Mouse (Mus musculus) cerebellum, postnatal 25 days (tissue): ENCODE measurements at regions not wholly inside any gene's neighbourhood (a gene's known extent, or its start where the extent isn't known, plus 50 kb on each side); places are given as distances from the start of the nearest gene placed in this dataset.

Experiments
- DNase-seq, 2 experiments: peaks; one replicate each; pipeline ENCODE4 v3.0.0; 2021; ENCODE audit warnings: mixed read lengths in 2 of 2

DNA sequence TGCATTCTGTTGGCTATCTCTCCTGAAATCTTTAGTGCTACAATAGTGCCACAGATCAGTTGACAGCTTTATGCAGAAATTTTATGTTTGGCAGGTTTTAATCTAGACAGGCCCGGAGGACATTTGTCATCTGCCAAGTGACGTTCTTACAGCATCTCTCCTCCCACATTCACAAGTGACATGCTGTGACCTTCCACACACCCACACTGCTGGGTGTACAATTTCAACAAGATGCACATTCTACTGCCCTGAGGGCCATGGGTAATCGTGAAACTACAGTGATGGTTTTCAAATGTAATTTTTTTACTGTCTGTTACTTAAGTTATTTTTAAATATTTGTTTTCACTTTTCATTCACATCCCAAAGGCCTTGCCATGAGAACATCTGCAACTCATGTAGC lies 639.2 kb upstream of the Gm11114 start:
- DNase-seq = no peak

DNA sequence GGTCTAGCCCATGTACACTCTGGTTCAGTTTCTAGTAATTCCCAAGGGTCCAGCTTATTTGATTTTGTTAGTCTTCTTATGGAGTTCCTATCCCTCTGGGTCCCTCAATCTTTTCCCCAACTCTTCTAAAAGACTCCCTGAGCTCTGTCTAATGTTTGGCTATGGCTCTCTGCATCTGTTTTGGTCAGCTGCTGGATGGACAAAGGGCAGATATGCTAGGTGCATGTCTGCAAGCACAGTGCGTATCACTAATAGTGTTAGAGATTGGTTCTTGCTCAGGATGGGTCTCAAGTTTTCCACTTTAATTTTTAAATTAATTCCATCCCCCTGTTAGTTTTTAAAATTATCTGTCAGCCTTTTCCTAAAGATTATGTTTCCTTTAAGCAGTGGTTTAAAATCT lies 634.2 kb upstream of the Gm11114 start:
- no peak for DNase-seq

DNA sequence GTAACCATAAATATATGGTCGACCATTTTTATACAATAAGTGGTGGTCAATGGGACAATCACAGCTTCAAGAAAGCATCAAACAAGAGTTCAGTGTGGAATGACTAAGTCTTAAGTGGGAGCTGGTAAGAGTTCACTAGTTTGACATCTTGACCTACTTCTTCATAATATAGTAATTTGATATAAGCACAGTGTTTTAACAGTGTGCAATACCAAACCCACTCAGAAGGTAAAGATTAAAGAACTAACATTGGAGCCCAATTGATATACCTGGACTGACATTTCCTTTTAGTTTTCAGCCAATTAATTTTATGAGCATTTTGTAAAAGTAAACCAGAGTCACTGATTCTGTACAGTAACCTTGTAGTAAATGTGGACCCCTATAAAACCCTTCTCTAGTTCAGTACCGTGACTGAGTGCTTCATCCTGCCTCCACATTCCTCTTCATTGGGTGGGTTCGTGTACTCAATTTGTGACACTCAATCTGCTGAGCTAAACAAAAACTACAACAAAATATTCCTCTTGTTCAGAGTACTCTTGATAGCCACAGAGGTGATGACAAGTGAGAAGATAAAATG lies 593.9 kb upstream of the Gm11114 start:
- no peak for DNase-seq

DNA sequence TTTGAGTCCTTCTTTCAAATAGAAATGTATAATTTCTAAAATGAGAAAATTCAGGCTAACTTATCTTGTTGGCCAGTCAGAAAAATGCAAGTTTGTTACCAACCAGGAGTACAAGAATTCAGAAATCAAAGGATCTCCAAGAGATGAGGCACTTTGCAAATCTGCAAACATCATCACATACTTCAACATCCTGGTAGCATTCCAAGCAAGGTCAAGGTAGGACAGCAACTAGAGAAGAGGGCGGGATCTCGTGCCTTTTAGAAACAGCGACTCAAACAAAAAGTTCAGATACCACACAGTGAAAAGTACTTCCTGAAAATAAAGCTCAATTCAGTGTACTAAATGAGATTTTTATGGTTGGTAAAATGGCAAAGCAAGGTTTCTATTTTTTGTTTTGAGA lies 593.2 kb upstream of the Gm11114 start:
- DNase-seq = no peak

DNA sequence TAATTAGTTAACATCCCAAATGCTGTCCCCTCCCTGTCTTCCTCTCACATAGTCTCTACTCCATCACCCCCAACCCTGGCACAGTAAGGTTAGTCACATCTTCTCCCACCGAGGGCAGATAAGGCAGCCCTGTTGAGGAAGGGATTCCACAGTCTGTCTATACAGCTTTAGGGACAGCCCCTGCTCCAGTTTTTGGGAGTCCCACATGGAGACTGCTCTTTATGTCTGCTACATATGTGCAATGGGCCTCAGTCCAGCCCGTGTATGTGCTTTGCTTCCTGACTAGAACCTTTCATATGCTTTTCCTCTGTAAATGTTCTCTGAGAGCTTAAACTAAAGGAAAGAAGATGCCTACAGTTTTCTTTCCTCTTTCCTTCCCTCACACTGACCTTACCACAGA lies 592.1 kb upstream of the Gm11114 start:
- no peak for DNase-seq

DNA sequence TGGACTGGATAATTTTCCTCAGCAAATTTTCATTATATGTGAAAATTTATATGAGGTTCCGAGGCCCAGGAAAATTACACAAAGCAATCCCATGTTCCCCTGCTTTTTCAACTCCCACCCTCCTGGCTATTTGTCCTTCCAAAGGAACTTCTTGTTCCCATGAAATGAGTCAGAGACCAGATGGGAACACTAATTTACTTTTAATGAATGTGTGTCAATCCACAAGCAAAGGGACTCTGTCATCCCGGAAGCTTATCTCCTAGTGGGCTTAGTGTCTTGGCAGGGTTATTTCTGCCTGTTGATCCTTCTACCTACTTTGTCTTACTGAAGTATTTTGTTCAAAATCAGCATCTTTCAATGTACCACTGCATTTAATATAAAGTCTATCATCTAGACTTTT lies 573.3 kb upstream of the Gm11114 start:
- DNase-seq = no peak

DNA sequence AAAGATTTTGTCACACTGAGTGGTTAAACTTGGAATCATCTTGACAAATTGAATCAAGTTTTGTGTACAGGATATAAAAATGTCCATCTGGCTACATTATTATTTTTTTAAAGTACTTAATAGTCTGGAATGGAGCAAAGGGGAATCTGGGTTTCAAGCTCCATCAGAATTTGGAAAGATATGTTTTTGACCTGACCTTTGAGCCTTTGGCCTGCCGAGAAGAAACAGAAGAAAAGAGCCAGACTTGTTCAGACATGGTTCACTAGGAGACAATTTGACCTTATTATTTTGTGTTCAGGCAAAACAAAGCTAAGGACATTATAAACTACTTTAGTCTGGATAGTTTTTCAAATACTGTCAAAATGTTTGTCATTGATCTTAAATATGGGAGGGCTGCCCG lies 572.2 kb upstream of the Gm11114 start:
- no peak for DNase-seq

DNA sequence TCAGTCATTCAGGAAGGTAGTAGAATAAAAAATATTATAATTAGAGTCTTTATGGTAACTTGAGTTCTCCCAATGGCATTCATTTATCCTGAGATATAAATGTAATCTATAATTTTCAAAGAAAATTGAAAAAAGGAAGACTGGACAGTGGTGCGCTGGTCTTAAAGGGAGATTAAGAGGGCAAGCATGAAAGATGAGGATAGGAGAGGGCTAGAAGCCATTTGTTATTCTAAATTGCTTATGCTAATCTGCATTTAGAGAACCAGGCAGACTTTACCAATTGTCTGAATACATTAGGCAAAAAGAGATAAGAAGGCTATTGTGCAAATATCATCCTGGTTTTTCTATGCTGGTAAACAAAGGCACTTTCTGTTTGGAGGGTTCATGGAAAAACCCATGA lies 558.2 kb upstream of the Gm11114 start:
- no peak for DNase-seq

DNA sequence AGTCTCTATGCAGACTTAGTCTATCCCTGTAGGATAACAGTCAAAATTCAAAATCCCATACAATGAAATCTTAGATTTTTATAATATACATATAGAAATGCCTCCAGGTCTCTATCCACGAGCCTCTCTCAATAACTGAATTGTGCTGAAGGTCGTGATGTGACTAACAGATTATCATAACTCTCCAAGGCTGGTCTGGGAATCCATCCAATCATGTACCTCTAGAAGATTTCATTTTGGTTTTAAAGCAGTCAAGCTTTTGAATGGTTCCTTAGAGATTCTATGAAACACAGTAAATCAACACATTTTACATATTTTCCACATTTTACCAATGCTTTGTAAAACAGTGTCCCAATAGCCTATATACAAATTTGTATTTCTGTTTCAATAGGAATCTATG lies 557.7 kb upstream of the Gm11114 start:
- DNase-seq = no peak

DNA sequence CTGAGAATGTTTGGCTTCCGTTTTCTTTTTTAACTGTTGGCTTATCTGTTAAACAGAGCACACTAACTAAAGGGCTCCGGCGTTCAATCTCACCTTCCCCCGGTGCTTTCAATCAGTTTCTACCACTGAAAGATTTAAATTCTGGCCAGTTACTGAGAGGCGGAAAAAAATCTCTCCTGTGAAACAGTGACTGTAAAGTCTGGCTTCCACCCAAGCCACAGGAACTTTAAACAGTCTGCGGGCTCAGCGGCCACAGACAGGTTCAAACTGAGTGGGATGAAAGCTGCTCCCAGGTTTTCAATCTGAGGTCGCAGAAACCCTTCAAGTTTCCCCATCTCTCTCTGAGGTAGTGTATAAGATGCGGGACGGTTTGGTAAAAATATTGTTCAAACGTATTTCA lies 538.2 kb upstream of the Gm11114 start:
- no peak for DNase-seq

DNA sequence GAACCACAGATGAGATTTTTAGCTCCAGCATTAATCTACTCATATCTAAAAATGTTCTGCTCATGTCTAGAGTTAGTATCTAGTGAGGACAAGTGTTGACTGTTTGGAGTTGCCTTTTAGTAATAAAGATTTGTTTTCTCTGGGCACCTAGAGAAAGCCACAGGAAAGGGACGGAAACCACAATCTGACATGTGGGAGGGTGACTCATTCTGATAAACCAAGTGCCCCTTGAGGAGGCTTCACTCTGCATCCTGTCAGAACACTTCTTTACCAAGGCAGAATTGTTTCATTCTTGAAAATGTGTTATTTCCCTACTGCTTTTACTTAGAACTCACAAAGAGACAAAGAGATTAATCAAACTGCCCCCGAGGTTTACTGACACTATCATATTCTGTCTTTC lies 537.4 kb upstream of the Gm11114 start:
- DNase-seq = no peak

DNA sequence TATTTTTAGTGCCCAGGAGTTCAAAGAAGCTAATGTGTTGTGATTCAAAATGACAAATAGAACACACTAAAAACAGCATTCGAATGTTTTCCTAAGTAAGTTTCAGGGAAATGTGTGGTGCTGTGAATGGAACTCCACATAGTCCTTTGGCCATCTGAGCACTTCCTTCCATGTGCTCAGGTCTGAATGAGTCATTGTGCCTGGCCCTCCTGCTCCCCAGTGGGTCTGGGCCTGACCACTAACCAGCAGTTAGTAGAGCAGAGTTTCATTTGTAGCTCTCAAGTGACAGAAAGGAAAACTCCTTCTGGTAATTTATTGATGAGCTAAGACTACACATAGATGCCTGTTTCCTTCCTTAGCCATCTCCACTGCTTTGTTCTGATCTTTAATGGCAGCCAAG lies 533.4 kb upstream of the Gm11114 start:
- DNase-seq = no peak

DNA sequence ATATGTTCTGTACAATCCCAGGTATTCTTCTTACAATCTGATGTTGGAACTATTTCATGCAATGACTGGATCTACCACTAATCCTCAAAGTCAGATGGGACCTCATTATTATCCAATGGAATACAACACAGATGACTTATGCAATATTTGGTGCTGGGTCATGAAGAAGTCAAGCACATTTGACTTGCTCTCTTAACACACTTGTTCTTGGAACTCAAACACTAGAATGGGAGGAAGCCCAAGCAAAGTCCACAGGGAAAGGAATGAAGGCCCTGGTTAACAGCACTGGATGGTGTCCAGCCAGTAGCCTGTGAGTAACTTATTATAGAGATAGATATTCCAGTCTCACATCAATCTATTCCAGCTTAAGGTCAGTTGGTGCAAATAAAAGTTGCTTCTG lies 486.8 kb upstream of the Gm11114 start:
- DNase-seq = no peak

DNA sequence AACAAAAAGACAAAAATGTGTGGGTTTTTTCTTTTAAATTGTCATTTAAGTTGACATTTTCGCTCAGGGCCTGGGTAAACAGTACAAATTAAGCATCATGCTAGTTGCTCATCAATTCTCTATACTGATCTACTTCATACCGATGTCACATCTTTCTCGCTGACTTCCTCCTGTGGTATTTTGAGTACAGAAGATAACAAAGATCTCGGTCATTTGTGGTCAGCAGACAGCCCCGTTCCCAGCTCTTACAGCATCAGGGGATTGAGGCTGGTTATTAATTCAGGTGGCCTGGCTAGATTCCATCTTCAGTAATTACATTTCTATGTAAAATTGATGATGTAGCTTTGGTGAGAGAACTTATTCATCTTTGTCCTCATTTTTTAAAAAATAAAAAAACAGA lies 483.6 kb upstream of the Gm11114 start:
- no peak for DNase-seq

DNA sequence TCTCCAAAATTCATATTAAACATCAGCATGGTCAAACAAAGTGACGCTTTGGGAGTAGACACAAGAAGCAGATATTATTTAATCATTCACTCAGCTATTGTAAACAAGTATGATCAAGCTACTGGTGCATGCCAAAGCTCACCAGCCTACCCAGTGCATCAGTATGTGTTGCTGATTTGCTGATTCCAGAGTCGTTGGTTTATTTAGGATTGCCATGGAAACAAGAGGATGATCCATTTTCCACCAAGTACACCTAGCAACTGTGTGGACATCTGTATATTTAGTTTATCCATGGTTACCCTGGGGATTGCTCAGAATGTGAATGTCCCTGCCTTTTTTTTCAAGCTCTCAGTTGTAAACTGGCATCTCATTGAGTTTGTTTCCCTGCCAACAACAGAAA lies 481.9 kb upstream of the Gm11114 start:
- no peak for DNase-seq

DNA sequence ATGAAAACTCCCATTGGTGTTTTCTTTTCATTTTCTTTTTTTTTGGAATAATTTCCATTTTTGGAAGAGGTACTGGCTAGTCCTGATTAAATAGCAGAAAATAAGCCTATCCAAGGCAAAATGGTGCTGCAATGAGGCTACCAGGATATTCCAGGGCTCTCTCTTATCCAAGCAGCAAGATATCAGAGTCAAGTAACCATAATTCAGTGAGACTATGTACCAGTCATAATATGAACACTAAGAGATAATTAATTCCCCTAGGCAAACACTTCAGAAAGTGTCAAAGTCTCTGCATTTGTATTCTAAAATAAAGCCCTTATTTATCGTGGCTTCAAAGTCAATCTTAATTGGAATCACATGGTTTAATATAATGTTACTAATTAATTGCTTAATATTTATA lies 475.1 kb upstream of the Gm11114 start:
- DNase-seq = no peak

DNA sequence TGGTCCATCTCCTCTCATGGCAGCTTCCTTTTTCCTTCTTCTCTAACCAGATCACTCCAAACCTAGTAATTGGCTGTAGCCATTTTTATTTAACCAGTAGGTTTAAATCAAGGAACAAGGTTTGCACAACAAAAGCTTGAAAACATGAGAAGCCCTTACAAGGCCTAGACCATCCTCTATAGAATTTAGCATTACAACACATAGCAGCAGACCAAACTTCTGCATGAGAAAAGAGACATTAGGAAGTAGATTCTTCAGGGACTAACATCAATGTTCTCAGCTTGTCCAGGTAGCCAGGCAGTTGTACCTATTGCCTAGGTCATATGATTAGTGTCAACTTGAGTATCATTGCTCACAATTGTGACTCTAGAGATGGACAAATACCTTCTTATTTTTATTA lies 468.6 kb upstream of the Gm11114 start:
- no peak for DNase-seq

DNA sequence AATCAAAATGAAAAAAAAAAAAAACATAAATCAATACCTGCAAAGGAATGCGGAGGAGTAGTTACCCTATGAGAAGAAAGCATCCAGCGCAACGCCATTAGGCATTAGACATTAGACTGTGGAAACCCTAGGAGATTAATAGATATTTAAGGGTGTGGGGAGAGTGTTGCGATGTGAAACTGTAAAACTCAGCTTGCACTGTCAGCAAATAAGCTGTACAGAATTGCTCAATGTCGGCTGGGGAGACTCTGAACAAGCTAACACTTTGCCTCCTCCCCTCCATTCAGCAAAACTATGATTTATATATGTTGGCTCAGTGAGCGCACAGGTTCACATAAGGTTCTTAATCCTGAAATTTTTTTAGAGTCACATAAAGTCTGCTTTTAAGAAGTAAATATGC lies 451.0 kb upstream of the Gm11114 start:
- DNase-seq = no peak

DNA sequence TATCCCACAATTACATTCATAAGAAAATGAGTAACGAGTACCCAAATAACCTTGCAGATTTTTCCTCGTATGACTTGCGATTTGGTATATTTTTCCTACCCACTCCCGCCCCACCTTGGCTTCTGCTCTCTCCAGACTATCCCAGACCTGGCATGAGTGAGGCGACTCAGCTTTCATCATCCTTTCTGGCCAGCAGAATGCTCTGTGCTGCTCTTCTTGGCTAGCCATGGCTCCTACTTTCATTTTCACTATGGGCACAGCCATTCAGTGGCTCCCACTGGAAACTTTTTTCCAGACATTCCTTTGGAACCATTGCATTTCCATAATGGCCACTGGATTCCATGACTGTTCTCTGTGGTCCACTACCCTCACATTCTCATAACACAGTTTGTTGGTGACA lies 449.1 kb upstream of the Gm11114 start:
- no peak for DNase-seq

DNA sequence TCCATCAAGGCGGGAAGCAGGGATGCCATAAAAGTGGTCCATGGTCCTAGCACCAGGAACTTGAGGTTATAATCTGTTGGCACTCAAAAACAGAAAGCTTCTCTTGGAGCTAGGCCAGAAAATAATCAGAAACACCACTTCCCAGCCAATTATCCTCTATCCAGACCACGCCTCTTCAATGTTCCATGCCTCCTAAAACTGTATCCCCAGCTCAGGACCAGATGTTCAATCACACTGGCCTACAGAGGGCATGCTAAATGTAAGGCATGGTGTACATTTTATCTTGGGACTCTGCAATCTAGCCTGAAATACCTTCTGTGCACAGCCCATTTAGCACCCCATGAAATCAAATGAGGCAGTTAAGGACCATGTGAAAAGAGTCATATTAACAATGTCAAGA lies 418.4 kb upstream of the Gm11114 start:
- DNase-seq = no peak

DNA sequence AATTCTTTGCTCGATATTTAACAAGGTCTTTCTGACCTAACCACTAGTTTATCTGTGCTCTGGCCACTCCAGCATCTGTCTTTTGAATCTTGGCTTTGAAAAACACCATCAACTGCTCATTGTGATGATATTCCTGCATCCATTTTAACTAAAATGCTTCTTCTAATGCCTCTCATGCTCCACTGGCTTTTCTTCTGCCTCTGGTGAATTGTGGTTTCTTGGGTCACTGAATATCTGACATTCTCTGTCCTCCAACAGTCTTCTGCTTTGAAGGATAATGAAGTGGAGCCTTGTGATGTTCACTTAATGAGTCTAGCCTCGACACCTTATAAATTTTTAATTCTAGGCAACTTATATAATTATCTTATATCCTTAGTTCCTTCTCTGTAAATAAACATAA lies 416.5 kb upstream of the Gm11114 start:
- no peak for DNase-seq

DNA sequence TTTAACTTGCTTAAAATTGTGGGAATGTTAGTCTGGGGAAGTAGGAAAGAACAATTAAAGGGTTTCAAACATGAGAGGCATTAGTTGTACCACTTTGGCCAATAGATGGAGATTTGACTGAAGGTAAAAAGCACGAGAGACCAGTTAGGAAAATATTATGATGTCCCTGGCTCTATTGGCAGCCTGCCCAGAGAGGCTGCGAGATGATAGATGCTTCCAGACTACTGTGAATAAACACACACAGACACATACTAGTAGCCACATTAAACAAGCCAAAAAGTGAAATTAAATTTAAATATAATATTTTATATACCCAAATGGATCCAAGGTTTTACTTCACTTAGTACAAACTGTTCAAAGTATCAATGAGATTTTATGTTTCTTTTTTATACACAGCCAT lies 411.9 kb upstream of the Gm11114 start:
- peak; percentile 5 to 44 for DNase-seq

DNA sequence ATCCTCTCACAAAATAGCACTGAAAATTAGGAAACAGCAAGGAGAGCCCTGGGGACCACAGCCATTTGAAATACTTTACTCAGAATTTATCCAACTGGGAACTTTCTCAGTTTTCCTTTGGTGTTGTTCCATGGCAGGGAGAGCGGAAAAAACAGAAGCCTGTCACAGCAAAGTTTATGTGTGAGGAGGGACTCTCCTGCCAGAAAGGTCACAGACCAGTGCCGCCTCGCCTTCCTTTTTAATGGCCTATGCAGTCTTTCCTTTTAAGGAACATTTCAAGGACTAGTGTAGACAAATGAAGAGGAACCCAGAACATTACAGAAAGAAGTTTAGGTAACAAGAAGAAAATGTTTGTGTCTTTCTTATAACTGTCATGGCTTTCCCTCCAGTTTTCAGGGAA lies 406.3 kb upstream of the Gm11114 start:
- DNase-seq = no peak

DNA sequence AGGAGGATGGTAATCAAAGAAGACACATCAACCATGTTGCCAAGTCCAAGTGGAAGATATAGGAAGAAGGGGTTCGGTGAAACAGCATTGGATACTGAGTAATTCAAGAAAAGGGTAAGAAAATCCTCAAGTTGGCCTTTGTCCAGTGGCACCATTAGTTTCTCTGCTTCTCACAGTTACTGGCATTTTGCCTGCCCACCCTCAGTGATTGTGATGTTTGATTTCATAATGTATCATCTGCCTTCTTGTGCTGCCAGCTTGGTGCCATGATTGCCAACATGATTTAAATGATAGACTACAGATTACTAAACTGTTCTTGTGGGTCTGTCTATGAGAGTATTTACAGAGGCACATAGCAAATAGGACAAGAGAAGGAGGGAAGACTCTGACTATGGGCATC lies 399.3 kb upstream of the Gm11114 start:
- peak in 1 of 2 experiments; percentile 8 for DNase-seq

DNA sequence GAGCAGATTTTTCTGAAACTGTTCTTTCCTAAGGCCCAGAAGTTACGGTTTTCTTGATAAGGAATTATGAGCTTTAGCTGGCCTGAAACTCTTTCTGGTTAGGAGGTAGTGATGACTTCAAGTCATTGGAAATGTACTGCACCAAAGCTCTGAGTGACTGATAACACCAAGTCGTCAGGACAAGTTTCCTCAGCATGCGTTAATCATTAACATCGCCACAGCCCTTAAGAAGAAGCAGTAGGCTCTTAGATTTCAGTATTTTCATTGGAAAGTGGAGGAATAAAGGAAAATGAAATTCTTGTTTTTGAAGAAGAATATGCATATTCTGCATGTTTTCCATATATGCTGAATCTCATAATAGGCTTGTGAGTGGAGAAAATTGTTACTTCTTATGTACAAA lies 390.3 kb upstream of the Gm11114 start:
- no peak for DNase-seq

DNA sequence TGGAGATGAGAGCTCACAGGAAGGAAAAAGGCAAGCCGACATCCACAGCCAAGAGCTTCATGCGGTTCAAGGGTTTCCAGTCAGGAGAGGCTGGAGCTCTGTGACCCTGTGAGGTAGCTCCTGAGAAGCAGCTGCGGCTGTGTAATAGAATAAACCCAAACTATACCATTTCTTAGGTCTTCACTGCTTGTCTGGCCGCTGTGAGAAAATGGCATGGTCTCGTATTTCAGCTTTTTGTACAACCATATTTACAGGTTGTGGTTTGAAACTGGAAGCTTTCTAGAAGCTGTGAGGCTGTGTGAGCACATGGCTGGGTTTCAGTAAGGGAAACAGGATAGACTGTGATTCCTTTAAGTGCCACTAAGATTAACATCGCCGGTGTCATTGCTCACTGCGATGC lies 388.6 kb upstream of the Gm11114 start:
- DNase-seq = no peak
